Mouse (Mus musculus) lung, postnatal 0 days (tissue): ENCODE results near the gene Tmc2. TPM values are rescaled to one million over a fixed set of nuclear protein-coding genes. Genes with fewer than 3 reads are reported as not detected.
A peak's percentile ranks its signal among the peaks of the same experiment; 100 is the strongest.

Experiments
- ATAC-seq: fragments of 200-750 bp; cut with Nextera tagmentation; 2 replicates; pipeline ENCODE4 v1.8.0; 2017; ENCODE audit warnings: moderate library complexity
- DNase-seq: peaks from one replicate; pipeline ENCODE4 v3.0.0-alpha.2; 2016; ENCODE audit warnings: low spot score
- H3K27ac ChIP-seq: fragments of 300-500 bp; sonication (generic); 2 replicates; pipeline ENCODE4 v1.5.1; 2014; ENCODE audit warnings: antibody characterized with exemption, mild to moderate bottlenecking, low read length, mixed read lengths
- H3K27me3 ChIP-seq: fragments of 300-500 bp; sonication (generic); replicated peaks from 2 replicates; pipeline ENCODE4 v1.6.1; 2014; ENCODE audit warnings: low read length, mixed read lengths; ENCODE audit not compliant: insufficient read depth
- H3K36me3 ChIP-seq: fragments of 300-500 bp; sonication (generic); 2 replicates; pipeline ENCODE4 v1.6.1; 2014; ENCODE audit warnings: low read length, mixed read lengths; ENCODE audit not compliant: insufficient read depth
- H3K4me1 ChIP-seq: fragments of 300-500 bp; sonication (generic); 2 replicates; pipeline ENCODE4 v1.6.1; 2014; ENCODE audit warnings: antibody characterized with exemption, low read depth, low read length, mixed read lengths; ENCODE audit not compliant: insufficient read depth
- H3K4me2 ChIP-seq: fragments of 300-500 bp; sonication (generic); replicated peaks from 2 replicates; pipeline ENCODE4 v1.6.1; 2014; ENCODE audit warnings: low read depth, mild to moderate bottlenecking, low read length, moderate library complexity, mixed read lengths
- H3K4me3 ChIP-seq: fragments of 300-500 bp; sonication (generic); 2 replicates; pipeline ENCODE4 v1.5.1; 2014; ENCODE audit warnings: low read depth, low read length
- H3K9ac ChIP-seq: fragments of 300-500 bp; sonication (generic); replicated peaks from 2 replicates; pipeline ENCODE4 v1.6.1; 2014; ENCODE audit warnings: low read depth, mild to moderate bottlenecking
- H3K9me3 ChIP-seq: fragments of 300-500 bp; sonication (generic); 2 replicates; pipeline ENCODE4 v1.6.1; 2016; ENCODE audit warnings: low read length, mixed read lengths
- CTCF ChIP-seq: IDR thresholded peaks from 2 replicates; pipeline ENCODE4 v1.5.1; 2016; ENCODE audit warnings: antibody characterized with exemption, mild to moderate bottlenecking
- EP300 ChIP-seq: IDR thresholded peaks from 2 replicates; pipeline ENCODE4 v1.6.1; 2016; ENCODE audit warnings: antibody characterized with exemption, mild to moderate bottlenecking, control low read depth
- WGBS: fragments of 180-500 bp; shearing (Covaris S2); extraction: QIAGEN DNeasy Blood & Tissue Kit; methylation state at CpG from one replicate; pipeline ENCODE4 v1.1.7; 2014; 5-methylcytosine and 5-hydroxymethylcytosine counted together
- polyA plus RNA-seq: library from polyadenylated mRNA; unstranded; fragments of >200 nt; fragmentation: Nextera tagmentation; extraction: Ambion mirVana; gene quantifications from 2 replicates; pipeline ENCODE4 v1.2.1, GENCODE M21; 2015

The Tmc2 gene
- polyA plus RNA-seq, 1 experiment from 2014 or later = not detected

GRCm38 (mm10) chr2:130178706-130179506 lies 16.1 kb upstream of the Tmc2 start, which contains the start of gene Snrpb:
Gene Snrpb (minus strand): TSS chr2:130179403.
- under 1% methylated on average over 80 of the region's 81 CpGs for WGBS

DNA sequence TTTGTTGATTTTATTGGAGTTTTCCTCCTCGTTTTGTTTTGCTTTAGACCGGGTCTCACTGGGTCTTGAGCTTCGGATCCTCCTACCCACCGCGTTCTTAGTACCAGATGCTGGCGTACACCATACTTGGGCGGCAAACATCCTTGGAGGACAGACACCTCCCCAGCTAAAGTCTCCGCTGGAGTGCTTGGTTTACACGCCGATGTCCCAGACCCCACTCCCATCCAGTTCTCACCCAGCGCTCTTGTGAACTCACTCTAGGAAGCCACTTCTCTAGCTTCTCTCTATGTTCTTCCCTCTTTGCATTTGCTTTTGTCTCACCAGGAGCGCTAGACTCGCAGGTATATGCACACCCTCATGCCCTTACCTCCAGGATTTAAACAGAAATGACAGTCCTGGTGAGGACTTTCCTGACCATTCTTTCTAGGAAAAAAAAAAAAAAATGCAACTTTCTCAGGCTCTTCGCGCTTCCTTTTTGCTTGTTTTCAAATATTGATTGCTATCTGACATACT lies 15.4 kb upstream of the Tmc2 start:
- Histone ChIP-seq H3K4me3 (peak overlapping the region; percentile 98), H3K4me2 (peak overlapping the region; percentile 80), H3K27me3 (no peaks in the 10 kb centered on the region), H3K9me3 (no peaks in the 10 kb centered on the region), H3K9ac (peak overlapping the region; percentile 43; the same call in 1 of the 2 replicates), H3K36me3 (peaks cover 7% of the 10 kb centered on the region; the same call in 1 of the 2 replicates), H3K27ac (peak overlapping the region; percentile 96), H3K4me1 (peaks cover 7% of the 10 kb centered on the region; the same call in 1 of the 2 replicates)
- ATAC-seq = peak; percentile 69
- TF ChIP-seq CTCF = no peak
- under 1% methylated on average over 15 of the region's 15 CpGs for WGBS
- no peak for DNase-seq

More at GRCm38 (mm10) chr2:130178706-130179506, 16.1 kb upstream of the Tmc2 start, which contains the start of gene Snrpb:
- DNase-seq = peak; percentile 97
- ATAC-seq = peak; percentile 97
- Histone ChIP-seq H3K4me2 (peak within 1 kb of the TSS; percentile 80), H3K27ac (peak within 1 kb of the TSS; percentile 96), H3K9me3 (no peaks in the 10 kb centered on the region), H3K4me3 (peak within 1 kb of the TSS; percentile 98), H3K9ac (peak within 1 kb of the TSS; percentile 100), H3K4me1 (peaks cover 7% of the 10 kb centered on the region; the same call in 1 of the 2 replicates), H3K36me3 (peaks cover 7% of the 10 kb centered on the region; the same call in 1 of the 2 replicates), H3K27me3 (no peaks in the 10 kb centered on the region)
- TF ChIP-seq EP300 = 0 out of 2 replicates have a peak, but pooled peaks have one; percentile 10
- TF ChIP-seq CTCF = 0 out of 2 replicates have a peak, but pooled peaks have one; percentile 1

DNA sequence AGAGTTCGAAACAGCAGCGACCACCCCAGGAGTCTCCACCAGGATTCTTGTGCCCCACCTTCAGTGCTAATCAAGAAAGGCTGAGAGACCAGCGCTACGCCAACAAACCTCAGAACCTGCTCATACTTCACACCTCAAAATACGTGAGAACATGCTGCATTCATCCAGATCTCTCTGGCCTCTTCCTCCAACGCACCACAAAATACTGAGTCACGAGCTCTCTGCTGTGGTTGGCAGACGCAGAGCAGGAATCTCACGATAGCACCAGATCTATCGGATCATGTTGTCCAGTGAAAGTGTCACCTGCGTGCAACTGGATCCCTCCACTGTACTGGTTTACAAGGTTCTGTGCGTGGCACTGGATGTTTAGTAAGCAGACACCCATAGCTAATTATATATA lies 6.6 kb upstream of the Tmc2 start:
- no peaks in the 10 kb centered on the region for H3K9me3 ChIP-seq
- TF ChIP-seq EP300 = no peak
- H3K27ac ChIP-seq = no peak overlapping the region
- H3K36me3 ChIP-seq = no peaks in the 10 kb centered on the region
- no peak overlapping the region for H3K4me2 ChIP-seq
- no peak overlapping the region for H3K9ac ChIP-seq
- no peak overlapping the region for H3K4me3 ChIP-seq
- 84% methylated on average over 12 of the region's 12 CpGs for WGBS
- DNase-seq (no peak), ATAC-seq (no peak)
- no peaks in the 10 kb centered on the region for H3K27me3 ChIP-seq
- H3K4me1 ChIP-seq = no peaks in the 10 kb centered on the region

DNA sequence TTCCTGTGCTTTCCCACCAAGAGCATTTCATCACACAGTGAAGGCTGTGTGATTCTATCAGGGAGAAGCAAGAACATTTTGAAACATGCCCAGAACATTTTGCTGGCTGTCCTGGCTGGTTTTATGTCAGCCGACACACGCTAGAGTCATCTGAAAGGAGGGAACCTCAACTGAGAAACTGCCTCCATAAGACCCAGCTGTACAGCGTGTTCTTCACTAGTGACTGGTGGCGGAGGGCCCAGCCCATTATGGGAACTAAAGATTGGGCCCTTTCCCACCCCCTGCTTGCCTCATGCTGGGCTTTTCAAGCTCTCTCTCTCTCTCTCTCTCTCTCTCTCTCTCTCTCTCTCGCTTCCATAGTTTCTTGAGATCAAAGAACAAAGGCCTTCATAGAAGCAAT lies 6.0 kb downstream of the Tmc2 start:
- no peak overlapping the region for H3K27ac ChIP-seq
- H3K9ac ChIP-seq = no peak overlapping the region
- H3K36me3 ChIP-seq = no peaks in the 10 kb centered on the region
- H3K9me3 ChIP-seq = no peaks in the 10 kb centered on the region
- 80% methylated on average over 5 of the region's 5 CpGs for WGBS
- TF ChIP-seq EP300 = no peak
- no peak for TF ChIP-seq CTCF
- no peak overlapping the region for H3K4me2 ChIP-seq
- H3K4me1 ChIP-seq = no peaks in the 10 kb centered on the region
- H3K27me3 ChIP-seq = no peaks in the 10 kb centered on the region
- no peak for DNase-seq
- no peak overlapping the region for H3K4me3 ChIP-seq
- no peak for ATAC-seq

DNA sequence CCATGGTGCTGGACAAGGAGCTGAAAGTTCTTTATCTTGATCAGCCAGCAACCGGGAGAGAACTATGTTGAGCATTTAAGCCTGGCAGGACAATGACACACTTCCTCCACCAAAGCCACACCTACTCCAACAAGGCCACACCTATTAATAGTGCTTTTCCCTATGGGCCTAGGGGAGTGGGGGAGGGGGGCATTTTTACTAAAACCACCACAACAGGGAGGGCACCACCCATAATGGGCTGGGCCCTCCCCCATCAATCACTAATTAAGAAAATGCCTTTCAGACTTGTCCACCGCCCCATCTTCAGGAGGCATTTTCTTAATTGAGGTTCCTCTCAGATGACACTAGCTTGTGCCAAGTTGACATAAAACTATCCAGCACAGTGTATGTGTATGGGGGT lies 12.4 kb downstream of the Tmc2 start:
- no peaks in the 10 kb centered on the region for H3K36me3 ChIP-seq
- H3K9ac ChIP-seq = no peak overlapping the region
- TF ChIP-seq CTCF (no peak), EP300 (no peak)
- no peaks in the 10 kb centered on the region for H3K4me1 ChIP-seq
- DNase-seq (peak; percentile 15), ATAC-seq (peak; percentile 50; the same call in 1 of the 2 replicates)
- no peaks in the 10 kb centered on the region for H3K9me3 ChIP-seq
- 53% methylated on average over 2 of the region's 2 CpGs for WGBS
- no peak overlapping the region for H3K4me3 ChIP-seq
- no peaks in the 10 kb centered on the region for H3K27me3 ChIP-seq
- no peak overlapping the region for H3K4me2 ChIP-seq
- H3K27ac ChIP-seq = no peak overlapping the region

GRCm38 (mm10) chr2:130207996-130208395 lies 13.0 kb downstream of the Tmc2 start:
- 82% methylated on average over 3 of the region's 3 CpGs for WGBS
- no peak overlapping the region for H3K4me2 ChIP-seq
- no peaks in the 10 kb centered on the region for H3K27me3 ChIP-seq
- no peak for ATAC-seq
- TF ChIP-seq CTCF = no peak
- no peak for TF ChIP-seq EP300
- no peaks in the 10 kb centered on the region for H3K4me1 ChIP-seq
- no peak overlapping the region for H3K9ac ChIP-seq
- no peak for DNase-seq
- H3K27ac ChIP-seq = no peak overlapping the region
- H3K9me3 ChIP-seq = no peaks in the 10 kb centered on the region
- H3K4me3 ChIP-seq = no peak overlapping the region
- no peaks in the 10 kb centered on the region for H3K36me3 ChIP-seq
